Mouse (Mus musculus) hindbrain, embryonic 15.5 days (tissue): ENCODE measurements around the gene Rad51b. TPM values are rescaled to one million over a fixed set of nuclear protein-coding genes. Genes with fewer than 3 reads are reported as not detected.

Source experiments
- ATAC-seq: fragments of 200-750 bp; cut with Nextera tagmentation; 2 replicates; pipeline ENCODE4 v1.8.0; 2017; ENCODE audit warnings: low read depth, moderate number of reproducible peaks, moderate TSS enrichment; ENCODE audit not compliant: low FRiP score
- H3K27ac ChIP-seq: fragments of 300-500 bp; sonication (generic); replicated peaks from 2 replicates; pipeline ENCODE4 v1.5.1; 2015; ENCODE audit warnings: mild to moderate bottlenecking, inconsistent platforms
- H3K27me3 ChIP-seq: fragments of 300-500 bp; sonication (generic); 2 replicates; pipeline ENCODE4 v1.6.1; 2015; ENCODE audit warnings: control low read depth, inconsistent platforms
- H3K36me3 ChIP-seq: fragments of 300-500 bp; sonication (generic); 2 replicates; pipeline ENCODE4 v1.6.1; 2015; ENCODE audit warnings: control low read depth, inconsistent platforms
- H3K4me1 ChIP-seq: fragments of 300-500 bp; sonication (generic); replicated peaks from 2 replicates; pipeline ENCODE4 v1.6.1; 2015; ENCODE audit warnings: control low read depth, inconsistent platforms
- H3K4me2 ChIP-seq: fragments of 300-500 bp; sonication (generic); 2 replicates; pipeline ENCODE4 v1.6.1; 2015; ENCODE audit warnings: moderate library complexity, mild to moderate bottlenecking, inconsistent platforms
- H3K4me3 ChIP-seq: fragments of 300-500 bp; sonication (generic); 2 replicates; pipeline ENCODE4 v1.5.1; 2015; ENCODE audit warnings: mild to moderate bottlenecking, inconsistent platforms
- H3K9ac ChIP-seq: fragments of 300-500 bp; sonication (generic); 2 replicates; pipeline ENCODE4 v1.6.1; 2015; ENCODE audit warnings: inconsistent platforms
- H3K9me3 ChIP-seq: fragments of 300-500 bp; sonication (generic); 2 replicates; pipeline ENCODE4 v1.6.1; 2016; ENCODE audit warnings: control low read depth, inconsistent platforms
- WGBS: fragments of 180-500 bp; shearing (Covaris S2); methylation state at CpG from one replicate; pipeline ENCODE4 v1.1.7; 2015; 5-methylcytosine and 5-hydroxymethylcytosine counted together
- polyA plus RNA-seq: library from polyadenylated mRNA; unstranded; fragments of >200 nt; fragmentation: Nextera tagmentation; extraction: Ambion mirVana; gene quantifications from 2 replicates; pipeline ENCODE4 v1.2.1, GENCODE M21; 2015

Rad51b gene
- polyA plus RNA-seq, 1 experiment from 2014 or later, result 1.7 TPM

GRCm38 (mm10) chr12:79796823-79797821 is 500.0 kb downstream of the Rad51b start:
- H3K9me3 ChIP-seq, result no peaks in the 10 kb centered on the region
- 0 out of 2 replicates have a peak overlapping the region, but pooled peaks have one; percentile 28 for H3K27ac ChIP-seq
- WGBS, result 74% methylated on average over 18 of the region's 18 CpGs

GRCm38 (mm10) chr12:79798488-79798887 is 501.4 kb downstream of the Rad51b start:
- no peaks in the 10 kb centered on the region for H3K9me3 ChIP-seq
- 94% methylated on average over 3 of the region's 3 CpGs for WGBS
- no peak overlapping the region for H3K4me3 ChIP-seq
- no peaks in the 10 kb centered on the region for H3K36me3 ChIP-seq
- no peak overlapping the region for H3K9ac ChIP-seq
- no peak overlapping the region for H3K4me2 ChIP-seq
- no peak overlapping the region for H3K27ac ChIP-seq
- no peaks in the 10 kb centered on the region; the same call in 1 of the 2 replicates for H3K4me1 ChIP-seq
- H3K27me3 ChIP-seq, result no peaks in the 10 kb centered on the region
- no peak for ATAC-seq

More at GRCm38 (mm10) chr12:79796823-79797821, 500.0 kb downstream of the Rad51b start:
- Histone ChIP-seq H3K9ac (no peak overlapping the region), H3K4me3 (no peak overlapping the region), H3K4me1 (no peaks in the 10 kb centered on the region; the same call in 1 of the 2 replicates), H3K4me2 (no peak overlapping the region), H3K36me3 (no peaks in the 10 kb centered on the region), H3K27me3 (no peaks in the 10 kb centered on the region)
- ATAC-seq, result no peak

- WGBS, result 82% methylated on average over 5 of the region's 5 CpGs
- H3K27ac ChIP-seq, result no peak overlapping the region
- peaks cover under 1% of the 10 kb centered on the region; the same call in 1 of the 2 replicates for H3K4me1 ChIP-seq
- no peak overlapping the region for H3K9ac ChIP-seq
- H3K36me3 ChIP-seq, result no peaks in the 10 kb centered on the region
- H3K27me3 ChIP-seq, result no peaks in the 10 kb centered on the region
- no peak overlapping the region for H3K4me2 ChIP-seq
- no peak overlapping the region for H3K4me3 ChIP-seq
- H3K9me3 ChIP-seq, result no peaks in the 10 kb centered on the region
- ATAC-seq, result no peak
Measured at GRCm38 (mm10) chr12:79799370-79799769, 502.3 kb downstream of the Rad51b start.

GRCm38 (mm10) chr12:79803670-79804069 is 506.6 kb downstream of the Rad51b start:
- no peak for ATAC-seq
- no peak overlapping the region for H3K4me2 ChIP-seq
- WGBS, result 61% methylated on average over 1 of the region's 1 CpGs
- no peak overlapping the region for H3K27ac ChIP-seq
- no peaks in the 10 kb centered on the region for H3K27me3 ChIP-seq
- H3K4me3 ChIP-seq, result no peak overlapping the region
- H3K36me3 ChIP-seq, result no peaks in the 10 kb centered on the region
- H3K4me1 ChIP-seq, result peaks cover 18% of the 10 kb centered on the region
- no peaks in the 10 kb centered on the region for H3K9me3 ChIP-seq
- H3K9ac ChIP-seq, result no peak overlapping the region

GRCm38 (mm10) chr12:79804776-79805524 is 507.9 kb downstream of the Rad51b start:
- Histone ChIP-seq H3K27me3 (no peaks in the 10 kb centered on the region), H3K9me3 (no peaks in the 10 kb centered on the region), H3K9ac (no peak overlapping the region), H3K27ac (no peak overlapping the region), H3K4me1 (peaks cover 18% of the 10 kb centered on the region), H3K4me3 (no peak overlapping the region), H3K4me2 (no peak overlapping the region), H3K36me3 (no peaks in the 10 kb centered on the region)
- 23% methylated on average over 8 of the region's 8 CpGs for WGBS
- no peak for ATAC-seq

- no peaks in the 10 kb centered on the region for H3K36me3 ChIP-seq
- H3K9me3 ChIP-seq, result no peaks in the 10 kb centered on the region
- no peak overlapping the region for H3K27ac ChIP-seq
- H3K4me1 ChIP-seq, result peaks cover 18% of the 10 kb centered on the region
- no peak for ATAC-seq
- no peaks in the 10 kb centered on the region for H3K27me3 ChIP-seq
- no peak overlapping the region for H3K9ac ChIP-seq
- no peak overlapping the region for H3K4me2 ChIP-seq
- H3K4me3 ChIP-seq, result no peak overlapping the region
- 39% methylated on average over 4 of the region's 4 CpGs for WGBS
Measured at GRCm38 (mm10) chr12:79806990-79807389, 509.9 kb downstream of the Rad51b start.

- Histone ChIP-seq H3K27ac (no peak overlapping the region), H3K36me3 (no peaks in the 10 kb centered on the region), H3K4me2 (peak overlapping the region; percentile 3; the same call in 1 of the 2 replicates), H3K9me3 (no peaks in the 10 kb centered on the region), H3K9ac (no peak overlapping the region), H3K27me3 (no peaks in the 10 kb centered on the region), H3K4me1 (peaks cover 18% of the 10 kb centered on the region), H3K4me3 (no peak overlapping the region)
- 9% methylated on average over 10 of the region's 10 CpGs for WGBS
- ATAC-seq, result peak; percentile 71; the same call in 1 of the 2 replicates
Measured at GRCm38 (mm10) chr12:79807410-79807847, 510.3 kb downstream of the Rad51b start.

- H3K36me3 ChIP-seq, result no peaks in the 10 kb centered on the region
- ATAC-seq, result no peak
Measured at GRCm38 (mm10) chr12:79807938-79808401, 510.9 kb downstream of the Rad51b start.

GRCm38 (mm10) chr12:79808426-79809398 is 511.6 kb downstream of the Rad51b start:
- Histone ChIP-seq H3K27me3 (no peaks in the 10 kb centered on the region), H3K4me3 (no peak overlapping the region), H3K4me1 (peaks cover 25% of the 10 kb centered on the region), H3K4me2 (no peak overlapping the region), H3K9me3 (no peaks in the 10 kb centered on the region), H3K36me3 (no peaks in the 10 kb centered on the region), H3K9ac (no peak overlapping the region), H3K27ac (no peak overlapping the region)
- no peak for ATAC-seq
- WGBS, result 59% methylated on average over 18 of the region's 18 CpGs

More at GRCm38 (mm10) chr12:79807938-79808401, 510.9 kb downstream of the Rad51b start:
- WGBS, result 31% methylated on average over 8 of the region's 8 CpGs
- Histone ChIP-seq H3K9me3 (no peaks in the 10 kb centered on the region), H3K27me3 (no peaks in the 10 kb centered on the region), H3K4me2 (no peak overlapping the region), H3K9ac (no peak overlapping the region), H3K4me1 (peaks cover 18% of the 10 kb centered on the region), H3K27ac (no peak overlapping the region), H3K4me3 (no peak overlapping the region)

GRCm38 (mm10) chr12:79809518-79809917 is 512.4 kb downstream of the Rad51b start:
- Histone ChIP-seq H3K9me3 (no peaks in the 10 kb centered on the region), H3K36me3 (no peaks in the 10 kb centered on the region), H3K4me1 (peaks cover 30% of the 10 kb centered on the region), H3K4me2 (no peak overlapping the region), H3K9ac (no peak overlapping the region), H3K27ac (no peak overlapping the region), H3K4me3 (no peak overlapping the region), H3K27me3 (no peaks in the 10 kb centered on the region)
- ATAC-seq, result no peak
- 85% methylated on average over 5 of the region's 5 CpGs for WGBS

- Histone ChIP-seq H3K4me3 (no peak overlapping the region), H3K9me3 (no peaks in the 10 kb centered on the region), H3K36me3 (no peaks in the 10 kb centered on the region), H3K4me2 (no peak overlapping the region), H3K27me3 (no peaks in the 10 kb centered on the region), H3K9ac (no peak overlapping the region), H3K4me1 (peaks cover 23% of the 10 kb centered on the region), H3K27ac (no peak overlapping the region)
- 37% methylated on average over 8 of the region's 8 CpGs for WGBS
- no peak for ATAC-seq
Measured at GRCm38 (mm10) chr12:79812422-79812821, 515.3 kb downstream of the Rad51b start.
